Mouse (Mus musculus) hindbrain, embryonic 12.5 days (tissue): ENCODE results near the gene Ubqln1. TPM values are rescaled to one million over a fixed set of nuclear protein-coding genes. Genes with fewer than 3 reads are reported as not detected.

Source experiments
- ATAC-seq: fragments of 200-750 bp; cut with Nextera tagmentation; 2 replicates; pipeline ENCODE4 v1.8.0; 2017; ENCODE audit warnings: moderate TSS enrichment; ENCODE audit not compliant: low FRiP score
- H3K27ac ChIP-seq: fragments of 300-500 bp; sonication (generic); 2 replicates; pipeline ENCODE4 v1.5.1; 2016; ENCODE audit warnings: mild to moderate bottlenecking
- H3K27me3 ChIP-seq: fragments of 300-500 bp; sonication (generic); 2 replicates; pipeline ENCODE4 v1.6.1; 2016; ENCODE audit warnings: mild to moderate bottlenecking
- H3K36me3 ChIP-seq: fragments of 300-500 bp; sonication (generic); 2 replicates; pipeline ENCODE4 v1.6.1; 2016; ENCODE audit warnings: mild to moderate bottlenecking
- H3K4me1 ChIP-seq: fragments of 300-500 bp; sonication (generic); 2 replicates; pipeline ENCODE4 v1.6.1; 2016
- H3K4me2 ChIP-seq: fragments of 300-500 bp; sonication (generic); replicated peaks from 2 replicates; pipeline ENCODE4 v1.6.1; 2016; ENCODE audit warnings: mild to moderate bottlenecking
- H3K4me3 ChIP-seq: fragments of 300-500 bp; sonication (generic); 2 replicates; pipeline ENCODE4 v1.5.1; 2016; ENCODE audit warnings: mild to moderate bottlenecking
- H3K9ac ChIP-seq: fragments of 300-500 bp; sonication (generic); 2 replicates; pipeline ENCODE4 v1.6.1; 2016; ENCODE audit warnings: mild to moderate bottlenecking, moderate library complexity
- H3K9me3 ChIP-seq: fragments of 300-500 bp; sonication (generic); replicated peaks from 2 replicates; pipeline ENCODE4 v1.6.1; 2016; ENCODE audit warnings: mild to moderate bottlenecking
- WGBS: fragments of 180-500 bp; shearing (Covaris S2); methylation state at CpG from one replicate; pipeline ENCODE4 v1.1.7; 2016; 5-methylcytosine and 5-hydroxymethylcytosine counted together
- polyA plus RNA-seq: library from polyadenylated mRNA; unstranded; fragments of >200 nt; fragmentation: Nextera tagmentation; extraction: Ambion mirVana; gene quantifications from 2 replicates; pipeline ENCODE4 v1.2.1, GENCODE M21; 2016

Ubqln1 gene
- polyA plus RNA-seq, 1 experiment from 2014 or later = 161 TPM

GRCm38 (mm10) chr13:58215253-58215591 is 231 bp downstream of the Ubqln1 start:
- Histone ChIP-seq H3K4me2 (peak overlapping the region; percentile 85), H3K36me3 (no peaks in the 10 kb centered on the region), H3K9ac (peak overlapping the region; percentile 99), H3K9me3 (no peaks in the 10 kb centered on the region), H3K4me3 (peak overlapping the region; percentile 95), H3K4me1 (peaks cover 32% of the 10 kb centered on the region), H3K27me3 (no peaks in the 10 kb centered on the region), H3K27ac (peak overlapping the region; percentile 83)
- ATAC-seq = peak; percentile 88
- WGBS = 0% methylated on average over 38 of the region's 48 CpGs

- WGBS = 3% methylated on average over 43 of the region's 49 CpGs
Measured at GRCm38 (mm10) chr13:58214346-58215252, 854 bp downstream of the Ubqln1 start.

GRCm38 (mm10) chr13:58213801-58214200 is 1.7 kb downstream of the Ubqln1 start:
- Histone ChIP-seq H3K36me3 (no peaks in the 10 kb centered on the region), H3K4me2 (peak overlapping the region; percentile 85), H3K9ac (peak overlapping the region; percentile 99), H3K27me3 (no peaks in the 10 kb centered on the region), H3K27ac (no peak overlapping the region), H3K4me3 (peak overlapping the region; percentile 95), H3K4me1 (peaks cover 32% of the 10 kb centered on the region), H3K9me3 (no peaks in the 10 kb centered on the region)
- no peak for ATAC-seq
- 67% methylated on average over 8 of the region's 8 CpGs for WGBS

More at GRCm38 (mm10) chr13:58214346-58215252, 854 bp downstream of the Ubqln1 start:
- Histone ChIP-seq H3K27ac (peak overlapping the region; percentile 83), H3K4me2 (peak overlapping the region; percentile 85), H3K27me3 (no peaks in the 10 kb centered on the region), H3K9me3 (no peaks in the 10 kb centered on the region), H3K9ac (peak overlapping the region; percentile 99), H3K4me1 (peaks cover 32% of the 10 kb centered on the region), H3K36me3 (no peaks in the 10 kb centered on the region), H3K4me3 (peak overlapping the region; percentile 95)
- ATAC-seq = peak; percentile 83

GRCm38 (mm10) chr13:58212530-58212929 is 2.9 kb downstream of the Ubqln1 start:
- Histone ChIP-seq H3K4me3 (no peak overlapping the region), H3K4me1 (peaks cover 32% of the 10 kb centered on the region), H3K27ac (no peak overlapping the region), H3K4me2 (no peak overlapping the region), H3K9ac (no peak overlapping the region), H3K27me3 (no peaks in the 10 kb centered on the region), H3K36me3 (no peaks in the 10 kb centered on the region), H3K9me3 (no peaks in the 10 kb centered on the region)
- 89% methylated on average over 2 of the region's 2 CpGs for WGBS
- no peak for ATAC-seq

GRCm38 (mm10) chr13:58210441-58210840 is 5.0 kb downstream of the Ubqln1 start:
- Histone ChIP-seq H3K36me3 (no peaks in the 10 kb centered on the region), H3K4me3 (no peak overlapping the region), H3K27me3 (no peaks in the 10 kb centered on the region), H3K27ac (no peak overlapping the region), H3K9ac (no peak overlapping the region), H3K9me3 (no peaks in the 10 kb centered on the region), H3K4me2 (no peak overlapping the region), H3K4me1 (peaks cover 26% of the 10 kb centered on the region)
- WGBS = 88% methylated on average over 5 of the region's 5 CpGs
- ATAC-seq = no peak

GRCm38 (mm10) chr13:58206084-58206483 is 9.4 kb downstream of the Ubqln1 start:
- no peak overlapping the region for H3K27ac ChIP-seq
- H3K4me2 ChIP-seq = no peak overlapping the region
- no peaks in the 10 kb centered on the region for H3K4me1 ChIP-seq
- H3K9ac ChIP-seq = no peak overlapping the region
- WGBS = 91% methylated on average over 4 of the region's 4 CpGs
- ATAC-seq = no peak
- H3K4me3 ChIP-seq = no peak overlapping the region
- H3K9me3 ChIP-seq = no peaks in the 10 kb centered on the region
- H3K36me3 ChIP-seq = no peaks in the 10 kb centered on the region
- H3K27me3 ChIP-seq = no peaks in the 10 kb centered on the region

- H3K27me3 ChIP-seq = no peaks in the 10 kb centered on the region
- no peak for ATAC-seq
- H3K9me3 ChIP-seq = no peaks in the 10 kb centered on the region
- 78% methylated on average over 4 of the region's 4 CpGs for WGBS
- no peak overlapping the region for H3K4me3 ChIP-seq
- no peak overlapping the region for H3K4me2 ChIP-seq
- H3K36me3 ChIP-seq = no peaks in the 10 kb centered on the region
- no peak overlapping the region for H3K9ac ChIP-seq
- H3K4me1 ChIP-seq = no peaks in the 10 kb centered on the region
- no peak overlapping the region for H3K27ac ChIP-seq
Measured at GRCm38 (mm10) chr13:58204986-58205385, 10.5 kb downstream of the Ubqln1 start.

GRCm38 (mm10) chr13:58204202-58204601 is 11.3 kb downstream of the Ubqln1 start:
- Histone ChIP-seq H3K27ac (no peak overlapping the region), H3K36me3 (no peaks in the 10 kb centered on the region), H3K27me3 (no peaks in the 10 kb centered on the region), H3K4me2 (no peak overlapping the region), H3K4me1 (0 out of 2 replicates have a peak, but pooled peaks cover 3% of the 10 kb centered on the region), H3K9me3 (no peaks in the 10 kb centered on the region), H3K9ac (no peak overlapping the region), H3K4me3 (no peak overlapping the region)
- WGBS = 95% methylated on average over 3 of the region's 3 CpGs
- ATAC-seq = no peak

GRCm38 (mm10) chr13:58202903-58203302 is 12.6 kb downstream of the Ubqln1 start:
- H3K36me3 ChIP-seq = peaks cover 3% of the 10 kb centered on the region; the same call in 1 of the 2 replicates
- WGBS = 90% methylated on average over 1 of the region's 1 CpGs
- H3K27ac ChIP-seq = no peak overlapping the region

GRCm38 (mm10) chr13:58201908-58202307 is 13.5 kb downstream of the Ubqln1 start:
- H3K9ac ChIP-seq = no peak overlapping the region
- no peak overlapping the region for H3K4me2 ChIP-seq
- H3K27me3 ChIP-seq = no peaks in the 10 kb centered on the region
- H3K36me3 ChIP-seq = peaks cover 7% of the 10 kb centered on the region
- no peak for ATAC-seq
- 94% methylated on average over 3 of the region's 3 CpGs for WGBS
- H3K4me3 ChIP-seq = no peak overlapping the region
- H3K27ac ChIP-seq = no peak overlapping the region
- 0 out of 2 replicates have a peak, but pooled peaks cover 4% of the 10 kb centered on the region for H3K4me1 ChIP-seq
- H3K9me3 ChIP-seq = no peaks in the 10 kb centered on the region

More at GRCm38 (mm10) chr13:58202903-58203302, 12.6 kb downstream of the Ubqln1 start:
- no peak overlapping the region for H3K4me3 ChIP-seq
- H3K4me2 ChIP-seq = no peak overlapping the region
- no peaks in the 10 kb centered on the region for H3K27me3 ChIP-seq
- H3K9ac ChIP-seq = no peak overlapping the region
- H3K9me3 ChIP-seq = no peaks in the 10 kb centered on the region
- 0 out of 2 replicates have a peak, but pooled peaks cover 4% of the 10 kb centered on the region for H3K4me1 ChIP-seq
- no peak for ATAC-seq

GRCm38 (mm10) chr13:58201343-58201742 is 14.1 kb downstream of the Ubqln1 start:
- no peak for ATAC-seq
- Histone ChIP-seq H3K9ac (no peak overlapping the region), H3K4me1 (0 out of 2 replicates have a peak, but pooled peaks cover 4% of the 10 kb centered on the region), H3K4me3 (no peak overlapping the region), H3K27me3 (no peaks in the 10 kb centered on the region), H3K9me3 (no peaks in the 10 kb centered on the region), H3K27ac (no peak overlapping the region), H3K4me2 (no peak overlapping the region), H3K36me3 (peaks cover 8% of the 10 kb centered on the region)
- 92% methylated on average over 6 of the region's 6 CpGs for WGBS

- WGBS = 92% methylated on average over 7 of the region's 7 CpGs
- H3K9me3 ChIP-seq = no peaks in the 10 kb centered on the region
- H3K9ac ChIP-seq = no peak overlapping the region
- H3K27ac ChIP-seq = no peak overlapping the region
- no peak for ATAC-seq
- H3K4me1 ChIP-seq = 0 out of 2 replicates have a peak, but pooled peaks cover 4% of the 10 kb centered on the region
- H3K4me2 ChIP-seq = no peak overlapping the region
- H3K4me3 ChIP-seq = no peak overlapping the region
- H3K27me3 ChIP-seq = no peaks in the 10 kb centered on the region
- peaks cover 23% of the 10 kb centered on the region for H3K36me3 ChIP-seq
Measured at GRCm38 (mm10) chr13:58197981-58198640, 17.3 kb downstream of the Ubqln1 start.
